In genomic region chr12:16875269-16875668, GRCm38 (mm10) we compare ENCODE assay signal across 10 mouse cellular contexts. TPM values are rescaled to one million over a fixed set of nuclear protein-coding genes. Genes with fewer than 3 reads are reported as not detected.
DNase-seq lines count a peak whose midpoint lies in the region; ATAC-seq and TF ChIP-seq lines count a peak whose summit lies in the region.
"Had no signal": no experiment of that assay in that cellular context is flagged by ENCODE, and none has a peak within 500 bp of the region (broad histone marks: within the 10 kb centered on the region; RNA-seq: fewer than 3 reads in every experiment).

No protein-coding gene starts in this region.

- WGBS in lung, postnatal 0 days: 2% methylated on average over 4 of the region's 4 CpGs
- 13% methylated on average over 4 of the region's 4 CpGs for WGBS in stomach, postnatal 0 days
- WGBS in cerebellum, adult 2 months: 87% methylated on average over 4 of the region's 4 CpGs

- no peaks in the 10 kb centered on the region for H3K27me3 ChIP-seq in lung, postnatal 0 days (replicated peaks; ENCODE audit: insufficient read depth, low read length)
- no peaks in the 10 kb centered on the region for H3K27me3 ChIP-seq in stomach, postnatal 0 days (ENCODE audit: control insufficient read depth, insufficient read depth, low read length)
- no peaks in the 10 kb centered on the region for H3K27me3 ChIP-seq in cerebellum, adult 2 months (ENCODE audit: control insufficient read depth, insufficient read depth, low read length)

- H3K4me2 ChIP-seq in lung, postnatal 0 days (replicated peaks; ENCODE audit: low read depth, low read length): no peak overlapping the region
- no peak overlapping the region for H3K4me2 ChIP-seq in stomach, postnatal 0 days (replicated peaks; ENCODE audit: low read depth)

- ATAC-seq in granulocyte monocyte progenitor cell, adult 5-6 weeks (replicated peaks; ENCODE audit: poor library complexity, severe bottlenecking): peak; percentile 74
- ATAC-seq in lung, postnatal 0 days: peak; percentile 81
- ATAC-seq in stomach, postnatal 0 days (ENCODE audit: low FRiP score, low TSS enrichment): peak; percentile 77

- TF ChIP-seq CTCF in lung, postnatal 0 days (IDR thresholded peaks at IDR 0.05): no peak
- TF ChIP-seq CTCF in stomach, postnatal 0 days (IDR thresholded peaks at IDR 0.05; ENCODE audit: low read depth): no peak
- TF ChIP-seq CTCF in cerebellum, adult 2 months (IDR thresholded peaks at IDR 0.05; ENCODE audit: borderline replicate concordance, insufficient read depth, low read depth, low read length): no peak

- no peak overlapping the region for H3K4me3 ChIP-seq in lung, postnatal 0 days (ENCODE audit: low read depth, low read length)
- H3K4me3 ChIP-seq in stomach, postnatal 0 days (ENCODE audit: low read depth, low read length): no peak overlapping the region
- no peak overlapping the region for H3K4me3 ChIP-seq in cerebellum, adult 2 months (replicated peaks; ENCODE audit: insufficient read depth, low read depth, low read length)
- H3K4me3 ChIP-seq: hindbrain, embryonic 10.5 days had no signal

- H3K4me1 ChIP-seq in lung, postnatal 0 days (ENCODE audit: insufficient read depth, low read depth, low read length): peaks cover 53% of the 10 kb centered on the region
- H3K4me1 ChIP-seq in stomach, postnatal 0 days (replicated peaks; ENCODE audit: control insufficient read depth, insufficient read depth): peaks cover 20% of the 10 kb centered on the region
- H3K4me1 ChIP-seq in cerebellum, adult 2 months (ENCODE audit: control insufficient read depth, insufficient read depth, low read length): peaks cover 18% of the 10 kb centered on the region

- DNase-seq in lung, adult 18-20 months: peak; percentile 75 to 81
- DNase-seq in lung, postnatal 14 days: no peak
- DNase-seq in lung, postnatal 0 days (ENCODE audit: low spot score): peak; percentile 97
- DNase-seq in stomach, postnatal 0 days (ENCODE audit: low spot score): peak; percentile 62
- DNase-seq in cerebellum, adult 2 months: no peak
- DNase-seq in thymus, postnatal 25 days: no peak
- DNase-seq: forebrain, postnatal 0 days; right cerebral cortex, postnatal 4 days had no signal

- no peaks in the 10 kb centered on the region for H3K36me3 ChIP-seq in lung, postnatal 0 days (ENCODE audit: insufficient read depth, low read length)
- no peaks in the 10 kb centered on the region for H3K36me3 ChIP-seq in stomach, postnatal 0 days (ENCODE audit: control insufficient read depth, insufficient read depth, low read length)
- H3K36me3 ChIP-seq: hindbrain, embryonic 10.5 days had no signal

- TF ChIP-seq POLR2A in cerebellum, adult 2 months (IDR thresholded peaks at IDR 0.05; ENCODE audit: borderline replicate concordance, insufficient read depth, low read length): no peak

- TF ChIP-seq EP300 in lung, postnatal 0 days (IDR thresholded peaks at IDR 0.05): peak; percentile 51
- no peak for TF ChIP-seq EP300 in stomach, postnatal 0 days (optimal IDR thresholded peaks at IDR 0.05)

- H3K9me3 ChIP-seq in lung, postnatal 0 days (ENCODE audit: low read length): no peaks in the 10 kb centered on the region
- no peaks in the 10 kb centered on the region for H3K9me3 ChIP-seq in stomach, postnatal 0 days (ENCODE audit: control insufficient read depth, low read length)
- H3K9me3 ChIP-seq: hindbrain, embryonic 10.5 days had no signal

- H3K27ac ChIP-seq in lung, postnatal 0 days (ENCODE audit: low read length): peak overlapping the region; percentile 60
- peak overlapping the region; percentile 58; the same call in 1 of the 2 replicates for H3K27ac ChIP-seq in stomach, postnatal 0 days (replicated peaks)
- H3K27ac ChIP-seq in cerebellum, adult 2 months (ENCODE audit: insufficient read depth, low read length): no peak overlapping the region
- H3K27ac ChIP-seq: hindbrain, embryonic 10.5 days had no signal

- H3K9ac ChIP-seq in lung, postnatal 0 days (replicated peaks; ENCODE audit: low read depth): no peak overlapping the region
- H3K9ac ChIP-seq in stomach, postnatal 0 days (ENCODE audit: low read length): no peak overlapping the region
- H3K9ac ChIP-seq: forebrain, postnatal 0 days had no signal

RNA-seq across cellular contexts. Expression of gene Rock2, which starts 19.4 kb away (rescaled TPM):
- 43.1 and 49.4 TPM in 2 replicates for total RNA-seq in granulocyte monocyte progenitor cell, adult 5-6 weeks (2014; fragmentation: Nextera tagmentation)
- 65.1 and 65.9 TPM in 2 replicates for total RNA-seq in granulocyte monocyte progenitor cell, adult 5-6 weeks (2017)
- polyA plus RNA-seq in lung, postnatal 0 days (2015; fragmentation: Nextera tagmentation; extraction: Ambion mirVana): 18.2 and 22.9 TPM in 2 replicates
- 12.1 and 13.3 TPM in 2 replicates for polyA plus RNA-seq in stomach, postnatal 0 days (2015; fragmentation: Nextera tagmentation; extraction: Ambion mirVana)
- polyA plus RNA-seq in cerebellum, adult 2 months (2012; rRNA removed): 37.5 and 39.1 TPM in 2 replicates

Comparison
In these comparisons a context has a peak if more than half of its experiments do, and no peak if none do; other contexts are left out.
1. DNase-seq: peak in lung, adult 18-20 months (2 of 2), lung, postnatal 0 days (single experiment) and stomach, postnatal 0 days (single experiment); none in lung, postnatal 14 days (single experiment), cerebellum, adult 2 months (0 of 2) and thymus, postnatal 25 days (single experiment).
2. Peak in every context shown above with its lines, with median percentiles within 50 percentile points of each other: ATAC-seq.